Mouse (Mus musculus) myocyte (in vitro differentiated cells): Measurements from ENCODE around the gene Bbs7. TPM values are rescaled to one million over a fixed set of nuclear protein-coding genes. Genes with fewer than 3 reads are reported as not detected.
"Not testable (repeated sequence)": the region's sequence is repeated elsewhere in the genome, so short reads cannot be mapped to it uniquely, and the experiment has no call there.

Experiments
- H3K27me3 ChIP-seq: one replicate; pipeline ENCODE4 v1.6.1; 2011; ENCODE audit not compliant: control insufficient read depth, insufficient read depth, insufficient read length
- H3K36me3 ChIP-seq: one replicate; pipeline ENCODE4 v1.6.1; 2011; ENCODE audit not compliant: control insufficient read depth, insufficient read depth
- H3K4me2 ChIP-seq: one replicate; pipeline ENCODE4 v1.6.1; 2011; ENCODE audit warnings: low read depth, control low read depth
- H3K4me3 ChIP-seq: one replicate; pipeline ENCODE4 v1.5.1; 2011; ENCODE audit warnings: mild to moderate bottlenecking, control low read depth, moderate library complexity
- H3K79me2 ChIP-seq: one replicate; pipeline ENCODE4 v1.6.1; 2011; ENCODE audit not compliant: control insufficient read depth, insufficient read depth
- H3ac ChIP-seq: one replicate; pipeline ENCODE4 v1.6.1; 2011; ENCODE audit not compliant: control insufficient read depth, insufficient read length
- CEBPB ChIP-seq: IDR thresholded peaks from 2 replicates; pipeline ENCODE4 v1.6.1; 2011; ENCODE audit warnings: mild to moderate bottlenecking, moderate library complexity; ENCODE audit not compliant: poor library complexity, insufficient read depth, severe bottlenecking
- E2F4 ChIP-seq: IDR thresholded peaks from one replicate; pipeline ENCODE4 v1.6.1; 2011; ENCODE audit warnings: mild to moderate bottlenecking, control low read depth, moderate library complexity; ENCODE audit not compliant: insufficient read depth
- MAX ChIP-seq: IDR thresholded peaks from one replicate; pipeline ENCODE4 v1.6.1; 2011; ENCODE audit warnings: low read depth, mild to moderate bottlenecking, control low read depth
- MYOD1 ChIP-seq, 3 experiments: IDR thresholded peaks; one replicate each; pipeline ENCODE4 v1.6.1; 2011; ENCODE audit warnings: control low read depth in 2 of 3, low read depth in 2 of 3, mild to moderate bottlenecking in 2 of 3, moderate library complexity in 1 of 3; ENCODE audit not compliant: insufficient read length in 2 of 3, control insufficient read depth in 1 of 3
- MYOG ChIP-seq, 3 experiments: IDR thresholded peaks; one replicate each; pipeline ENCODE4 v1.6.1; 2011; ENCODE audit warnings: control low read depth in 2 of 3, low read depth in 2 of 3, mild to moderate bottlenecking in 2 of 3; ENCODE audit not compliant: insufficient read length in 2 of 3, control insufficient read depth in 1 of 3, insufficient read depth in 1 of 3
- POLR2A ChIP-seq: IDR thresholded peaks from one replicate; pipeline ENCODE4 v1.6.1; 2011; ENCODE audit warnings: low read depth, mild to moderate bottlenecking, control low read depth, moderate library complexity; ENCODE audit not compliant: insufficient read length
- POLR2AphosphoS2 ChIP-seq: IDR thresholded peaks from one replicate; pipeline ENCODE4 v1.6.1; 2011; ENCODE audit warnings: low read depth, control low read depth; ENCODE audit not compliant: insufficient read length
- REST ChIP-seq: IDR thresholded peaks from one replicate; pipeline ENCODE4 v1.6.1; 2011; ENCODE audit warnings: mild to moderate bottlenecking, control low read depth, moderate library complexity; ENCODE audit not compliant: insufficient read depth, insufficient read length
- SRF ChIP-seq: IDR thresholded peaks from one replicate; pipeline ENCODE4 v1.6.1; 2011; ENCODE audit warnings: low read depth; ENCODE audit not compliant: control insufficient read depth, insufficient read length
- TCF12 ChIP-seq: IDR thresholded peaks from one replicate; pipeline ENCODE4 v1.6.1; 2011; ENCODE audit warnings: mild to moderate bottlenecking, control low read depth; ENCODE audit not compliant: poor library complexity, insufficient read depth, severe bottlenecking
- TCF3 ChIP-seq: IDR thresholded peaks from one replicate; pipeline ENCODE4 v1.6.1; 2011; ENCODE audit warnings: low read depth, control low read depth; ENCODE audit not compliant: insufficient read length
- USF1 ChIP-seq: IDR thresholded peaks from one replicate; pipeline ENCODE4 v1.6.1; 2011; ENCODE audit warnings: low read depth, mild to moderate bottlenecking, control low read depth, moderate library complexity
- polyA plus RNA-seq: library from polyadenylated mRNA; unstranded; fragments of >200 nt; fragmentation: generic; extraction: Trizol; gene quantifications from one replicate; pipeline ENCODE4 v1.2.1, GENCODE M21; 2012; ENCODE audit warnings: missing spikeins

The Bbs7 gene
- polyA plus RNA-seq = 2.8 TPM

GRCm38 (mm10) chr3:36613202-36613907 lies at the start of gene Bbs7:
Bbs7 (minus strand) TSS chr3:36613477.
- no peaks in the 10 kb centered on the region for H3K27me3 ChIP-seq
- peak within 1 kb of the TSS; percentile 70 for H3K4me2 ChIP-seq
- H3ac ChIP-seq = peak within 1 kb of the TSS; percentile 4
- peak within 1 kb of the TSS; percentile 35 for H3K4me3 ChIP-seq
- H3K36me3 ChIP-seq = no peaks in the 10 kb centered on the region
- H3K79me2 ChIP-seq = no peaks in the 10 kb centered on the region
- TF ChIP-seq E2F4 (no peak), POLR2A (peak; percentile 82), MAX (no peak), USF1 (peak; percentile 81), TCF3 (no peak), CEBPB (no peak), POLR2AphosphoS2 (peak; percentile 67), TCF12 (no peak), MYOD1 (IDR thresholded peaks at IDR 0.05; ENCODE audit: control insufficient read depth in 1 of 3, insufficient read length in 2 of 3, low read depth in 2 of 3) (no peak), SRF (no peak), REST (no peak), MYOG (IDR thresholded peaks at IDR 0.05; ENCODE audit: control insufficient read depth in 1 of 3, insufficient read depth in 1 of 3, insufficient read length in 2 of 3, low read depth in 2 of 3) (no peak)

DNA sequence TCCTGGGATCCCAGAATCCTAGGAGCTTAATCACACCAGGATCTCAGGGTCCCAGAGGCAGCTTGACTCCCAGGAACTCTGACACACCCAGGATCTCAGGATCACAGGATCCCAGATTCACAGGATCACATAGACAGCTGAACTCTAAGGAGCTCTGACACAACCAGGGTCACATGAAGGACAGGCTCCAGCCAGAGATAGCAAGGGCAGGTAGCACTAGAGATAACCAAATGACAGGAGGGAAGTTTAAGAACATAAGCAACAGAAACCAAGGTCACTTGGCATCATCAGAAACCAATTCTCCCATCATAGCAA lies 31.9 kb upstream of the Bbs7 start:
- not testable (repeated sequence) for H3K4me3 ChIP-seq, H3K79me2 ChIP-seq, H3K27me3 ChIP-seq, H3ac ChIP-seq, H3K4me2 ChIP-seq, H3K36me3 ChIP-seq

DNA sequence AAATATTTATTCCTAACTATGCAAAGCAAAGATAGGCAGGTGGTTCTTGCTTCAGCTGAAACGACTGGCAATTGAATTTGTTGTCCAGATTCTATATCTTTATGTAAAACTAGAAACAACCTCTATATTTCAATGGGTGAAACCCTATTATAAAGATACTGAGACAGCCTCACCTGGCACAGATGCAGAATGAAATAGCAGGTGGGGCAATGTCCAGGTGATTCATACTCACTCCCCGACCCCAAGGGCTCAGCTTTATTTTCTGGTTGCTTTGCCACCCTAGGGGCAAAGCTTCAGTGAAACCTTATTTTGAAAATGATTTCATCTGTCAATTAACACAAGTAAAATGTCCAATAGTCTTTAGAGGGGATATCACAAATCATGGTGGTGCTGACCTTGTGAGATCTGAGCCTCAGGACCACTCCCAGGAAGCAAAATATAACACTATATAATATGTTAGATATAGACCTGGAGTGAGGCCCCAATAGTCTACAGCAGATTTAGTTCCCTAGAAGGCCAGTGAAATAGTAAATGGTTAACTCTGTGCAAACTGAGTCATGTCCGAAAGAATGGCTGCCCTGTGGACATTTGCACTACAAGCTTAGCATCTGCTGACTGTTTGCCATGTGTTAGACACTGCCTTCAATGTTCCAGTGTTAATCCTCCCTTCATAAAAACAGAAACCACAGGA lies 31.4 kb upstream of the Bbs7 start:
- no peak for TF ChIP-seq MAX
- Histone ChIP-seq H3K4me3 (no peak overlapping the region), H3K4me2 (no peak overlapping the region), H3ac (no peak overlapping the region), H3K36me3 (no peaks in the 10 kb centered on the region), H3K79me2 (no peaks in the 10 kb centered on the region), H3K27me3 (no peaks in the 10 kb centered on the region)

GRCm38 (mm10) chr3:36643354-36643753 lies 30.1 kb upstream of the Bbs7 start:
- Histone ChIP-seq H3ac (no peak overlapping the region), H3K4me2 (no peak overlapping the region), H3K36me3 (no peaks in the 10 kb centered on the region), H3K27me3 (no peaks in the 10 kb centered on the region), H3K79me2 (no peaks in the 10 kb centered on the region), H3K4me3 (no peak overlapping the region)
- TF ChIP-seq MYOG (IDR thresholded peaks at IDR 0.05; ENCODE audit: control insufficient read depth in 1 of 3, insufficient read depth in 1 of 3, insufficient read length in 2 of 3, low read depth in 2 of 3) (no peak), TCF12 (no peak), TCF3 (no peak), POLR2A (no peak)

GRCm38 (mm10) chr3:36642736-36643135 lies 29.5 kb upstream of the Bbs7 start:
- Histone ChIP-seq H3K36me3 (no peaks in the 10 kb centered on the region), H3K4me2 (no peak overlapping the region), H3K79me2 (no peaks in the 10 kb centered on the region), H3ac (no peak overlapping the region), H3K4me3 (no peak overlapping the region), H3K27me3 (no peaks in the 10 kb centered on the region)
- TF ChIP-seq POLR2AphosphoS2 = no peak
- TF ChIP-seq MYOD1 (IDR thresholded peaks at IDR 0.05; ENCODE audit: control insufficient read depth in 1 of 3, insufficient read length in 2 of 3, low read depth in 2 of 3) = no peak
- TF ChIP-seq SRF = no peak
- no peak for TF ChIP-seq TCF12
- no peak for TF ChIP-seq TCF3
- TF ChIP-seq USF1 = no peak
- no peak for TF ChIP-seq CEBPB
- no peak for TF ChIP-seq MYOG (IDR thresholded peaks at IDR 0.05; ENCODE audit: control insufficient read depth in 1 of 3, insufficient read depth in 1 of 3, insufficient read length in 2 of 3, low read depth in 2 of 3)
- TF ChIP-seq MAX = no peak
- TF ChIP-seq REST = no peak
- TF ChIP-seq POLR2A = no peak
- TF ChIP-seq E2F4 = no peak
